Mouse (Mus musculus): ENCODE results near the gene Suclg2.

DNA sequence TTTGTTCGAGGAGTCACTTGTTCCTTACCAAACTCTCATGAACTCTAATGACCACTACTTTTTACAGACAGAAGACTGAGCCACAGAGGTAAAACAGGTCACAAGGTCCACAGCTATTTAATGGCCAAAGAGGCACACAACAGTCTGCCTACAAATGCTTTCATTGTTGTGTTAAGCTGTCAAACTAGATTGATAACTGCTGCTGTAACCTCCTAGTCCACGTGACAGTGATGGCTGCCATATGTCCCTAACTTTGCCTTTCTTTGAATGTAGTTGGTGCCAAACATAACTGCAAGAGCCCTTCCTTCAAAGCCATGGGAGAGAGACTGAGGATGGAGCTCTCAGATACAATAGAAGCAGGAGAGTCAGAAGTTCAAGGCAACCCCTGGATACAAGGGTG, 198.8 kb downstream of the Suclg2 start:
- TF ChIP-seq POLR2A (IDR thresholded peaks at IDR 0.05; ENCODE audit: borderline replicate concordance, insufficient read depth, low read length) (no peak), CTCF (IDR thresholded peaks at IDR 0.05; ENCODE audit: borderline replicate concordance, insufficient read depth, low read depth, low read length) (no peak)

All from cerebellum, adult 2 months (tissue).